Mouse (Mus musculus) limb, embryonic 12.5 days (tissue): ENCODE data around the gene Slc11a1. TPM values are rescaled to one million over a fixed set of nuclear protein-coding genes. Genes with fewer than 3 reads are reported as not detected.
A peak's percentile ranks its signal among the peaks of the same experiment; 100 is the strongest.

Experiments
- ATAC-seq: fragments of 200-750 bp; cut with Nextera tagmentation; 2 replicates; pipeline ENCODE4 v1.8.0; 2017; ENCODE audit warnings: low read depth, moderate TSS enrichment; ENCODE audit not compliant: insufficient number of reproducible peaks, insufficient read depth, low FRiP score, low TSS enrichment
- H3K27ac ChIP-seq: fragments of 300-500 bp; sonication (generic); 2 replicates; pipeline ENCODE4 v1.5.1; 2016; ENCODE audit warnings: mild to moderate bottlenecking, moderate library complexity
- H3K27me3 ChIP-seq: fragments of 300-500 bp; sonication (generic); 2 replicates; pipeline ENCODE4 v1.6.1; 2016; ENCODE audit warnings: mild to moderate bottlenecking, moderate library complexity
- H3K36me3 ChIP-seq: fragments of 300-500 bp; sonication (generic); 2 replicates; pipeline ENCODE4 v1.6.1; 2016; ENCODE audit warnings: mild to moderate bottlenecking, moderate library complexity
- H3K4me1 ChIP-seq: fragments of 300-500 bp; sonication (generic); replicated peaks from 2 replicates; pipeline ENCODE4 v1.6.1; 2016
- H3K4me2 ChIP-seq: fragments of 300-500 bp; sonication (generic); 2 replicates; pipeline ENCODE4 v1.6.1; 2016; ENCODE audit warnings: mild to moderate bottlenecking, moderate library complexity
- H3K4me3 ChIP-seq: fragments of 300-500 bp; sonication (generic); replicated peaks from 2 replicates; pipeline ENCODE4 v1.5.1; 2016; ENCODE audit warnings: mild to moderate bottlenecking
- H3K9ac ChIP-seq: fragments of 300-500 bp; sonication (generic); replicated peaks from 2 replicates; pipeline ENCODE4 v1.6.1; 2016; ENCODE audit warnings: mild to moderate bottlenecking, moderate library complexity
- H3K9me3 ChIP-seq: fragments of 300-500 bp; sonication (generic); 2 replicates; pipeline ENCODE4 v1.6.1; 2016; ENCODE audit warnings: mild to moderate bottlenecking, moderate library complexity
- WGBS: fragments of 180-500 bp; shearing (Covaris S2); methylation state at CpG from one replicate; pipeline ENCODE4 v1.1.7; 2016; 5-methylcytosine and 5-hydroxymethylcytosine counted together
- microRNA counts: library from miRNA; unstranded; fragments of <30 nt; microRNA quantifications from one replicate; lab custom pipeline; 2017
- microRNA-seq: library from miRNA; unstranded; fragments of <30 nt; microRNA quantifications from one replicate; pipeline ENCODE4, GENCODE M21; 2017
- polyA plus RNA-seq: library from polyadenylated mRNA; unstranded; fragments of >200 nt; fragmentation: Nextera tagmentation; extraction: Ambion mirVana; gene quantifications from 2 replicates; pipeline ENCODE4 v1.2.1, GENCODE M21; 2016

Gene Slc11a1
- polyA plus RNA-seq, 1 experiment from 2014 or later: 0.85 TPM

DNA sequence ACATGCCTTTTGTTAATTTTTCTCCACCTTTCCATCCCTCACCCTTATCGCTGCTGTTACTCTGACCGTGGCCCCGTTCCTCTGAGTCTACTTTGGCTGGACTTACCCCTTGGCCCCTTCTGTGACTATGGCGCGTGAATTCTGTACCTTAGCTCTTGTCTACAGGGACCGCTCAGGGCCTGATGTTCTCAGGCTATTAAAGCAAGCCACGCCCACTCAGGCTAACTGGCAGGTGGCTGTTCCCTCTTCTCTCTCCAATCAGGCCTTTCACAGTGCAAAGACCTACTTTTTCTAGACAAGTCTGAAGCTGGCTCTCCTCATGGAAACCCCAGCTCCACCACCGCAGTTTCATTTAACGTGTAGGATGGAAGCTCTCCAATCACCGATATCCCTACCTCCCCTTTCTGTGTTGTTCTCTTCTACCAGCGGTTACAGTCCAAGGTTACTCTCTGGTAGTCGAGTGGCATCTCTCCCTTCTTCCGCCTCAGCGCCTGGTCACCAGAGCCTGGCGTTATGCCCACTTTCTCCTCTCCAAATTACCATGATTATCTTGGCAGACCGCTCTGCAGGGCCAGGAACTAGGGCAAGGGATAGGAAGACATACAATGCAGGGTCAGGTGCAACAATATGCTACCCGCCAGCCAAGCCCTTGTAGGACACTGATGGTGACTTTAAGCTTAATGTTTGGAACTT is 43.9 kb downstream of the Slc11a1 start:
- no peak overlapping the region for H3K4me2 ChIP-seq
- no peaks in the 10 kb centered on the region for H3K9me3 ChIP-seq
- no peaks in the 10 kb centered on the region for H3K27me3 ChIP-seq
- H3K9ac ChIP-seq: no peak overlapping the region
- WGBS: 76% methylated on average over 17 of the region's 17 CpGs
- no peaks in the 10 kb centered on the region for H3K36me3 ChIP-seq
- H3K27ac ChIP-seq: no peak overlapping the region
- no peaks in the 10 kb centered on the region for H3K4me1 ChIP-seq
- no peak overlapping the region for H3K4me3 ChIP-seq
- no peak for ATAC-seq

DNA sequence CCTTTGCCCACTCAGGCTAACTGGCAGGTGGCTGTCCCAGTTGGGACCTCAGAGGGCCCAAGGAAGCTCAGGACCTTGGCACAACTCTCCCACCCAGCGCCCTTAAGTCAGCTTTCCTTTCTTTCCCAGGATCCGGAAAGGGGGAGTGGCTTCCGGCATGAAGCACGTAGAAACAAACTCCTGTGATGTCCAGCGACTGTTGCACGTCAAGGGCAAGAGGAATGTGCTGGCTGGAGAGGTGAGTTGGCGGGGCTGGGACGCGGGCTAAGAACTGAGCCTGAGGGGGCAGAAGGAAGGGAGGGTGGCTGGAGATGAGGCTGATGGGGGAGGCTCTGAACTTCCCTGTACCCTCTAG is 44.4 kb downstream of the Slc11a1 start:
- Histone ChIP-seq H3K9ac (no peak overlapping the region), H3K4me1 (no peaks in the 10 kb centered on the region), H3K27me3 (no peaks in the 10 kb centered on the region), H3K27ac (no peak overlapping the region), H3K36me3 (no peaks in the 10 kb centered on the region), H3K9me3 (no peaks in the 10 kb centered on the region), H3K4me2 (no peak overlapping the region), H3K4me3 (no peak overlapping the region)
- WGBS: 68% methylated on average over 9 of the region's 9 CpGs
- no peak for ATAC-seq

DNA sequence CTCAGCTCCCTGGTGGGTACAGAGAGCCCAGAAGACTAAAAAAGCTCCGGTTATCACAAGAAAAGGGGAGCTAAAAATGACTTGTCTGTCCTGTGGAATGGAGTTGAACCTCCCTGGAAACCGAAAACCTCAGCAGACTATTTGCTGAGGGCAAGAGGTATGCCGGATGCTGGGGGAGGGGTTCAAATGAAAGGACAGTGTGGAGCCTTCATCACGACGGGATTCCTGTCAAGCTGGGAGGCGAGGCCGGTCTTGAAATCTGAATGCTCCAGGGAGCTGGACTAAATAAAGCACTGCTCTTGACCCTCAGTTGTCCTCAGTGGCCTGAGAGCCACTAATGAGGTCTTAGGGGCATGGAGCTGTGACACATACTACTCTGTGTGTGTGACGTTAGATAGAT is 48.2 kb downstream of the Slc11a1 start:
- Histone ChIP-seq H3K27me3 (no peaks in the 10 kb centered on the region), H3K4me1 (no peaks in the 10 kb centered on the region), H3K4me3 (no peak overlapping the region), H3K4me2 (no peak overlapping the region), H3K9ac (no peak overlapping the region), H3K36me3 (no peaks in the 10 kb centered on the region), H3K27ac (no peak overlapping the region), H3K9me3 (no peaks in the 10 kb centered on the region)
- no peak for ATAC-seq
- 51% methylated on average over 8 of the region's 8 CpGs for WGBS

DNA sequence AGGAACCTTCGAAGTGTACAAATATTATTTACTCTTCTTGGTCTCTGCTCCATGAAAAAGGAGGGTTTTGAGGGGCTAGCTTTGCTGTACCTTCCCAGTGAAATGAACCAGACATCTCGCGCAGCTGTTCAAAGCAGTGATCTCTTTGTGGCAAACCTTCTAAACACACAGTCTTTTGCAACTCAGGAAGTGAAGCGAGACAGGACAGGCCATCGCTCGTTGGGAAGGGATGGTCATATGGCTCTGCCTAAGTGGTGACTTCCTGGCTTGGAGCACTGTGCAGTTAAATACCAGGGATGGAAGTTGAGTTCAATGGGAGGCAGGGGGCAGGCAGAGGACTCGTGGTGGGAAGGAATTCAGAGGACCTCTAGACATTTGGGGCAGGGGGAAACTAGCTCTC is 50.9 kb downstream of the Slc11a1 start:
- Histone ChIP-seq H3K4me3 (no peak overlapping the region), H3K9ac (no peak overlapping the region), H3K27me3 (no peaks in the 10 kb centered on the region), H3K4me1 (no peaks in the 10 kb centered on the region), H3K27ac (no peak overlapping the region), H3K36me3 (no peaks in the 10 kb centered on the region), H3K9me3 (no peaks in the 10 kb centered on the region), H3K4me2 (no peak overlapping the region)
- WGBS: 71% methylated on average over 7 of the region's 7 CpGs
- ATAC-seq: no peak

DNA sequence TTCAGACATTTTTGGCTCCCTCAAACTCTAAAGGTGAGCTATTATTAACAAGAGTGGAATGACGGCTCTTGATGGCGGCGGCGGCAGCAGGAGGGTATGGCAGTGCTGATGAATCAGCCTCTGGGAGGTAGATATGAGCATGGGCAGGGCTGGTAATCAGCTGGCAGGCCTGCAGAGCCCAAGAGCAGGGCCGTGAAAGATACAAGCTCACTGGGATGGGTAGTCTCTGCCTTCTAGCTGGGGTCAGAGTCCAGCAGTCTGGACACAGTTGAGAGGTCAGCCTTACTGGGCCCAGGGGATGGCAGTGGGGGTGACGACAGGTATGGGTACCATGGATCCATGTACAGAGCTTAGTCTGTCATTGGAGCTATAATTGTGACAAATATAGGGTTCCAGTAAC is 58.2 kb downstream of the Slc11a1 start:
- no peak for ATAC-seq
- H3K27ac ChIP-seq: no peak overlapping the region
- H3K4me1 ChIP-seq: no peaks in the 10 kb centered on the region
- WGBS: 82% methylated on average over 6 of the region's 6 CpGs
- peaks cover 48% of the 10 kb centered on the region for H3K36me3 ChIP-seq
- no peaks in the 10 kb centered on the region for H3K9me3 ChIP-seq
- no peak overlapping the region for H3K4me3 ChIP-seq
- H3K27me3 ChIP-seq: no peaks in the 10 kb centered on the region
- no peak overlapping the region for H3K9ac ChIP-seq
- H3K4me2 ChIP-seq: no peak overlapping the region

DNA sequence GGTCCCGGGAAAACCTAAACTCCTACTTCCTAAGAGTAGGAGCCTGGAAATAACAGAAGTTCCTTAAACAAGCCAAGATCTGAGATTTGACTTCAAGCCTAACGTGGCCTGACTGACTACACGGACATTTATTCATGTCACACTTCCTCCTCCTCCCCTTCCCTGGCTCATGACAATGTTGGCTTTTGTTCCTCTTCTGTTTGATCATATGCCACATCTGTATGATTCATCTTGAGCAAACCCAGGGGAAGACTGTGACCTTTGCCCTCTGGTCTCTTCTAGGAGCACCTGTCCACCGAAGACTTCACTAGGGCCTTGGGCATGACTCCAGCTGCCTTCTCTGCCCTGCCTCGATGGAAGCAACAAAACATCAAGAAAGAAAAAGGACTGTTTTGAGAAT is 59.6 kb downstream of the Slc11a1 start:
- H3K36me3 ChIP-seq: peaks cover 61% of the 10 kb centered on the region
- H3K4me2 ChIP-seq: no peak overlapping the region
- H3K27ac ChIP-seq: no peak overlapping the region
- ATAC-seq: no peak
- WGBS: 74% methylated on average over 5 of the region's 5 CpGs
- H3K27me3 ChIP-seq: no peaks in the 10 kb centered on the region
- H3K4me3 ChIP-seq: no peak overlapping the region
- no peaks in the 10 kb centered on the region for H3K4me1 ChIP-seq
- no peaks in the 10 kb centered on the region for H3K9me3 ChIP-seq
- no peak overlapping the region for H3K9ac ChIP-seq

DNA sequence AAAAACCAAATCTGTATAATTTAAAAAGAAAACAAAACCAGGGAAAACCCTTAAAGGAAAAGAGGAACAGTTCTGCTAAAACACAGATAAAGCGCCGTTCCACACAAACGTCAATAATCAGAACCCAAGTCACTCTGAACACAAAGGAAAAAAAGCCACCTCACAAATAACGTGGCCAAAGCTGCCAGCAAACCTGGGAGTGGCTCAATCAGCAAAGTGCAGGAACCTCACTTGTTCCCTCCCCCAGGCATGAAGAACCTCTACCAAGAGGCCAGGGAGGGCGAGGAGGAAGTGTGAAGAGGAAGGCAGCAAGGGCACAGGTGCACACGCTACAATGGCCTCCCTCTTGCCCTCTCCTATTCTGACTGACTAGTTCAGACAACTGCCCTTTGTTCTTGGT is 60.6 kb downstream of the Slc11a1 start:
- Histone ChIP-seq H3K4me1 (no peaks in the 10 kb centered on the region), H3K4me2 (no peak overlapping the region), H3K9ac (no peak overlapping the region), H3K27me3 (no peaks in the 10 kb centered on the region), H3K4me3 (no peak overlapping the region), H3K9me3 (no peaks in the 10 kb centered on the region), H3K36me3 (peaks cover 70% of the 10 kb centered on the region), H3K27ac (no peak overlapping the region)
- WGBS: 92% methylated on average over 6 of the region's 6 CpGs
- no peak for ATAC-seq

MicroRNAs encoded within 50 kb of the gene (microRNA counts, 519-probe panel; counts per million panel counts)
- microRNA mmu-miR-26b (lab: Ali Mortazavi, UCI): 4,240 counts per million, percentile 29 among the panel's probes with 10 or more counts

Small RNAs within 50 kb of the gene (microRNA-seq; reads per million reads assigned to microRNA genes)
- gene Mir26b: 25,495 reads per million, percentile 97 among the genes with 10 or more reads in this experiment

Other genes starting within 250 kb of the Slc11a1 start
- 0.15 and 0.18 TPM in 2 replicates for gene Rufy4, start 249.7 kb upstream of the Slc11a1 start, polyA plus RNA-seq
- 0.06 and 0.09 TPM in 2 replicates for gene Cxcr2, start 221.2 kb upstream of the Slc11a1 start, polyA plus RNA-seq
- gene Cxcr1, start 180.6 kb upstream of the Slc11a1 start, polyA plus RNA-seq: not detected in 2 replicates
- 343 and 345 TPM in 2 replicates for gene Arpc2, start 139.1 kb upstream of the Slc11a1 start, polyA plus RNA-seq
- gene Gpbar1, start 96.6 kb upstream of the Slc11a1 start, polyA plus RNA-seq: 0.19 TPM in 1 of 2 replicates, not detected in the other
- gene Aamp, start 90.5 kb upstream of the Slc11a1 start, polyA plus RNA-seq: 202 and 212 TPM in 2 replicates
- 106 TPM in 2 replicates for gene Pnkd, start 90.3 kb upstream of the Slc11a1 start, polyA plus RNA-seq
- gene Tmbim1, start 69.6 kb upstream of the Slc11a1 start, polyA plus RNA-seq: 18.0 and 18.9 TPM in 2 replicates
- 1.5 and 1.6 TPM in 2 replicates for gene Catip, start 13.1 kb upstream of the Slc11a1 start, polyA plus RNA-seq
- gene Ctdsp1, start 16.3 kb downstream of the Slc11a1 start, polyA plus RNA-seq: 75.3 and 78.5 TPM in 2 replicates
- 0.19 TPM in 2 replicates for gene Vil1, start 34.2 kb downstream of the Slc11a1 start, polyA plus RNA-seq
- gene Cnot9, start 130.9 kb downstream of the Slc11a1 start, polyA plus RNA-seq: 82.6 and 84.5 TPM in 2 replicates
- 0.51 and 1.0 TPM in 2 replicates for gene Plcd4, start 167.7 kb downstream of the Slc11a1 start, polyA plus RNA-seq
- gene Usp37, start 169.1 kb downstream of the Slc11a1 start, polyA plus RNA-seq: 43.2 and 46.2 TPM in 2 replicates
- 8.3 and 11.3 TPM in 2 replicates for gene Zfp142, start 213.1 kb downstream of the Slc11a1 start, polyA plus RNA-seq
- gene Bcs1l, start 213.1 kb downstream of the Slc11a1 start, polyA plus RNA-seq: 15.1 and 16.2 TPM in 2 replicates
- gene Rnf25, start 226.2 kb downstream of the Slc11a1 start, polyA plus RNA-seq: 37.0 and 37.3 TPM in 2 replicates
- 12.0 and 12.5 TPM in 2 replicates for gene Stk36, start 226.2 kb downstream of the Slc11a1 start, polyA plus RNA-seq